Mouse (Mus musculus): ENCODE measurements at regions not wholly inside any gene's neighbourhood (a gene's known extent, or its start where the extent isn't known, plus 50 kb on each side); places are given as distances from the start of the nearest gene placed in this dataset.
"Not testable (repeated sequence)": the region's sequence is repeated elsewhere in the genome, so short reads cannot be mapped to it uniquely, and the experiment has no call there.

DNA sequence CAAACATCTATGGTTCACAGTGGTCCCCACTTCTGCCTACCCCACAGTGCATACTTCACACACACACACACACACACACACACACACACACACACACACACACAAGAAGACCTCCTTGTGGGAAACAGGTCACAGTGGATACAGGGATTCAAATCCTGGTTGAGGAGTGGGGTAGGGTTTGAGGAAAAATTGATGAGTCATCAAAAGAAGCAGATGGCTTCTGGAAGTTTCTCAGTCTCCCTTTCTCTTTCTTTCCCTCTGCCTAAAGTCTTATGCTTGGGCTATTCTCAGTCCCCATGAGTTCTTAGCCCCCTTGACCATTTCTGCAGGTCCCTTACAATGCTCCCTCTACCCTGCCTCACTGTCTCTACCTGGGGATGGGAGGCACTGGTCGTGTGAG is 56.4 kb downstream of the Rassf10 start:
- no peak for DNase-seq (ENCODE audit: low spot score)

DNA sequence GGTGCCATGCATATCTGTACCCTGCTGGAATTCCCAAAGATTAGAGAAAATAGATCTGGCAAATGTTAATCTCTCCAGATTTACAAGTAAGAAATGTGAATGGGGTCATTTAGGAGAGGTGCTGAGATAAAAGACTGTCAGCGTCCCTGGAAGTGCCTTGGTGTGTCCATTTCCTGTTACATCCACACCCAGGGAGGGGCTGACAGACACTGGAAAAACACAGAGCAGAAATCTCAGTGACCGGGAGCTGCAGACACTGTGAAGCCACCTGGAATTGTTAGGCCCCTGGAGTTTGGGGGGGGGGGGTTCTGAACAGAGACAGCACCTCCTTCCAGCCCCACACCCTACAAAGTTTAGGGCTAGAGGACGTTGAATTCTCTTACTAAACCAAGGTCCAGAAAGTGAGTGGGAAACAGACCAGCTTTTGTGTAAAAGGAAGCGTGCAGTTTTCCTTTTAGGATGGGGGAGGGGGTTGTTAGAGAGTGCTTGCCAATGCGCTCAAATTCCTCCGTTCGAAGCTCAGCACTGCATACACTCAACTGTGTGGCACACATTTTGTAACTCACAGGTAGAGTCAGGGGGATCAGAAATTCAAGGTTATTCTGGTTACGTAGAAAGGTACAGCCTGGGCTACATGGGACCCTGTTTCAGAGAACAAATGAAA is 63.5 kb downstream of the Rassf10 start:
- DNase-seq (ENCODE audit: low spot score) = no peak

- DNase-seq (ENCODE audit: low spot score) = no peak
Measured at GRCm38 (mm10) chr7:113021412-113021811, 67.7 kb downstream of the Rassf10 start.

GRCm38 (mm10) chr7:113022516-113022915 is 68.8 kb downstream of the Rassf10 start:
- no peak for DNase-seq (ENCODE audit: low spot score)

DNA sequence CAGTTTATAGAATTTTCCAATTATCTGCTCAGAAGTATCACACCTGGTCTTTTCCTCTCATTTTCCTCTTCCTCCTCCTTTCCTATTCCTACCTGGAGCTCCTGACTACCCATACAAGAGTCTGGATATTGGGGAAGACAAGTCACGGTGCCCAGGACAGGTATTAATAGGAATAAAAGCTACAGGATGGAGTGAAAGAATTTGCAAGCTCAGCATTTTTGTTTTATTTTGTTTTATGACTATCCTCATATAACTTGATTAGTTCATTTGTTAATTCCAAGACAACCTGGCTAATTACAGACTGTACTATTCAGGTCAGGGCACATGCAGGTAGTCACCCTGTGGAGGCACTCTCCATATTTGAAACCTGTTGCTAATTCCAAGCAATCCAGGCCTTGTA is 72.0 kb downstream of the Rassf10 start:
- DNase-seq (ENCODE audit: low spot score) = no peak

DNA sequence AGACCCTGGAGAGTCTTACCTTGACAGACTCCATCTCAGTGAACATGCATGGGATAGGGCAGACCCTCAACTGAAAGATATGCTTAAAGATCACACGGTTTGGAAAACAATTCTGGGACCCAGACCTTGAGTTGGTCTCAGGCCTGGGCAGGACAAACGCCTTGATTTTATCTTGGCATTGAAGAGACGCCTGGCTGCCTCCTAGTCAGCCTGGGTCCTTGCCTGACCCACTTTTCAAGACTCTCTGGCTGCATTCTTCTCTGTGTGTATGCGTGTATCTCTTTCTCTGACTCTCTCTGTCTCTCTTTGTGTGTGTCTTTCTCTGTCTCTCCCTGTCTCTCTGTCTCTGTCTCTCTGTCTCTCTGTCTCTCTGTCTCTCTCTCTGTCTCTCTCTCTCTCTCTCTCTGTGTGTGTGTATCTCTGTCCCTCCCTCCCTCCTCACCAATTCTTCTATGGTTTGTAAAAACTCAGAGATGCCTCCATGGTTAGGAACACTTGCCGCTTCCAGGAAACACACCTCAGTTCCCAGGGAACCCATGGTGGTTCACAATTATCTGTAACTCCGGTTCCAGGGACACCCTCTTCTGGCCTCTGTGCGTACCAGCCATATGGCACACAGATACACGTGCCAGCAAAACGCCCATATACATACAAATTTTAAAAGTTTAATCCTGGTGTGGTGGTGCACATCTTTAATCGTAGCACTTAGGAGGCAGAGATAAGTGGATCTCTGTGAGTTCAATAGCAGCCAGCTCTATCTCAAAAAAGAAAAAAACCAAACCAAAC is 72.7 kb downstream of the Rassf10 start:
- no peak for DNase-seq (ENCODE audit: low spot score)

GRCm38 (mm10) chr7:113027125-113027801 is 73.5 kb downstream of the Rassf10 start:
- no peak for DNase-seq (ENCODE audit: low spot score)

DNA sequence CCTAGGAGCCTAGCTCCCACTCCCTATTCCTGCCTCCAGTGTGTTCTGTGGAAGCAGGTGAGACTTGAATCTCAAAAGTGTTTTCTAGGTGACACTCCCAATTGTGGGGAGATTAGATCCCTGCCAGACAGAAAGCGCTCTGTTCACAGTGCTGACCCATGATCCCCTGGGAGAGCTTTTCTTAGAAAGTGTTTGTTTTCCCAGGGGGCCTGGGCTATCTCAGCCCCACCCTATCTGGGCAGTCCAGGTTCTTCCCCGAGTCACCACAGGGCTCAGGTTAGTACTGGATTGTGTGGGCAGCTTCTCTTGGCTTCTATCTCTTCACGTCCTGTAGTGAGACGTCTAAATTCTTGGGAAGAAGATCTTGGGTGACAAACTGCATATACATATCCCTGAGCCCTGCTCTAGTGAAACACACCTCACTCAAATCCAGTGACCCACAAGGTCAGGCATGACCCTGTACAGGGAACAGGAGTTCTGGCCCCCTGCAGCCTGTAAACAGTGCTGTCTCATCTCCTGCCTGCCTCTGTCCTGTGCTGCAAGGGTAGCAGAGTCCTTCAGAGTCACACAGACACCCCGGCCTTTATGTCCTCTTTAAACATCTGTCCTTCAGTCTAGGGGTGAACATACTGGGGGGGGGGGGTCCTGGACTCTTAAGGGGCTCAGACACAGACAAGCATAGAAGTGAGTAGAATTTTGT is 76.4 kb downstream of the Rassf10 start:
- no peak for DNase-seq (ENCODE audit: low spot score)

- DNase-seq (ENCODE audit: low spot score) = no peak
Measured at GRCm38 (mm10) chr7:113035751-113036150, 82.0 kb downstream of the Rassf10 start.

DNA sequence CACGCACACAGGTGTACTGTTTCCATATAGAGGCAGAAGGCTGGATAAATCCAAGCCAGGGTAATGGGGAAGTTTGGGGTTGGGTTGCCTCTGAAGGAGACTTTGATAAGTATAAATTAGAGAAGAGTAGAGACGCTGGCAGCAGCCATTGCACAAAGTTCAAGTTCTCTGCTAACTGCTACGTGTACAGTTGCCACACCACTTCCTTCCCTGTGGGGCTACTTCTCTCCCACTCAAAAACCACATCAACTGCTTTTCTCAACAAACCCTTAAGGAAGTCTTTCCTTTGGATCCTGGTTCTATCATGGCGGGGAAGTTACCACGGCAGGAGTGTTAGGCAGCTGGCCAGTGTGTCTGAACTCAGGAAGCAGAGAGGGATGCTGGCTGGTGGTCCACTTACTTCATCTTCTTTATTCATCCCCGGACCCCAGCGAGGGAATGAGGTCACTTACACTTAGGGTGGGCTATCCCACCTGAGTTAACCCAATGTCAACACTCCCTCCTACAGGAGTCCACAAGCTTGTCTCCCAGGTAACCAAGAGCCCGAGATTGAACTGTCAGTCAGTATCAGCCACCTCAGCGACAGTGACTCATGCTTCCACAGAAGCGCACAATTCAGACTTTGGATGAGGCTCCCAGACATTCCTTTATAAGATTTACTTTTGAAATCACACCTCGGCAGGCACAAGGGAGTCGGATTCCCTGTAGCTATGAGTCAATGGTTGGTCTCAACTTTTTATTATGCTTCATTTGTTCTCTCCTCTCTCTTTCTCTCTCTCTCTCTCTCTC is 84.3 kb downstream of the Rassf10 start:
- DNase-seq (ENCODE audit: low spot score) = no peak

GRCm38 (mm10) chr7:113038906-113039671 is 85.3 kb downstream of the Rassf10 start:
- DNase-seq (ENCODE audit: low spot score) = no peak

GRCm38 (mm10) chr7:113045613-113046159 is 91.9 kb downstream of the Rassf10 start:
- DNase-seq (ENCODE audit: low spot score) = not testable (repeated sequence)

GRCm38 (mm10) chr7:113046406-113046805 is 92.6 kb downstream of the Rassf10 start:
- no peak for DNase-seq (ENCODE audit: low spot score)

DNA sequence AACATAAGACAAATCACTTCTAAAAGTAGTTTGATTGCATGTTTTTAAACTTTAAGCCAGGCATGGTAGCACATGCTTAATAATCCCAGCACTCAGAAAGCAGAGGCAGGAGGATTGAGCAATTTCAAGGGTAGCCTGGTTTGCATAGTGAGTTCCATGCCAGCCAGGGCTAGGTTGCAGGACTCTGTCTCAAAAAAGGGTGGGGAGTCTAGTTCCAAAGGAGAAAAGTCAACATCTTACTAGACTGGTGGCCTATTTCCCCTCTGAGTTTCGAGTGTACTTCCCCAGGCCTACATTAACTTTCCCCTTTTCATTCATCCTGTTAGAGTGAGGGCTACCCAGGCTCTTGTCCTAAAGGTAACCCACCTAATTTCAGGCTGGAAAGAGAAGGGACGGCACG is 93.8 kb downstream of the Rassf10 start:
- no peak for DNase-seq (ENCODE audit: low spot score)

DNA sequence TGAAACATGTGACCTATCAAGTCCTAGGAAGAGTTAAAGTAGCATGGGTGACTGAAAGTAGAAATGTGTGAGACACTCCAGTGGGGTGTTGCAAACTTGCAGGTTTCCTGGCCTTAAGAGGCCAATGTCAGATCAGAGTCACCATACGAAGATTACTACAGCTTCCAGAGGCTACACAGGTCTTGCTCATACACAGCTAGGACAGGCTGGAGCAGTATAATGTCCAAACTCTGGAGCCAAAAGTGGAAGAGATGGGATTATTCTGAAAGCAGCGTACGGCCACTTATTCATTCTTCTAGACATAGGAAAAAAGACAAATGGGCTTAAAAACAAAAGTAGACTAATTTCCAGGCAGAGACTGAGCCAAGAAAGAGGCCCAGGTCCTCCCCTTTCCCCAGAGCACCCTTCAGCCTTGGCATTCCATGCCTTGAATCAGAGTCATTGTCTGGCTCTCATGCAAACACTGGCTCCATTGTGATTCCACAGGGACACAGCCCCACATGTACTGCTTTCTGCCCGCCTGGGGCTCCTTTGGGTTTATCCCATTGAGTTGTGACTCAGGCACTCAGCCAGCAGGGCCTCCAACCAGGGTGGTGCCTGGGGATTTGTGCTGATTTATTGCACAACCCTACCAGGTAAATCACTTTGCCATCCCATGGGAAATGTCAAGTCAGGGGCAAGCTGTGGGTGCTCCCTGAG is 94.5 kb downstream of the Rassf10 start:
- no peak for DNase-seq (ENCODE audit: low spot score)

- DNase-seq (ENCODE audit: low spot score) = no peak
Measured at GRCm38 (mm10) chr7:113049440-113049839, 95.7 kb downstream of the Rassf10 start.

GRCm38 (mm10) chr7:113052952-113053351 is 99.2 kb downstream of the Rassf10 start:
- DNase-seq (ENCODE audit: low spot score) = no peak

GRCm38 (mm10) chr7:113056421-113056820 is 102.7 kb downstream of the Rassf10 start:
- DNase-seq (ENCODE audit: low spot score) = no peak

DNA sequence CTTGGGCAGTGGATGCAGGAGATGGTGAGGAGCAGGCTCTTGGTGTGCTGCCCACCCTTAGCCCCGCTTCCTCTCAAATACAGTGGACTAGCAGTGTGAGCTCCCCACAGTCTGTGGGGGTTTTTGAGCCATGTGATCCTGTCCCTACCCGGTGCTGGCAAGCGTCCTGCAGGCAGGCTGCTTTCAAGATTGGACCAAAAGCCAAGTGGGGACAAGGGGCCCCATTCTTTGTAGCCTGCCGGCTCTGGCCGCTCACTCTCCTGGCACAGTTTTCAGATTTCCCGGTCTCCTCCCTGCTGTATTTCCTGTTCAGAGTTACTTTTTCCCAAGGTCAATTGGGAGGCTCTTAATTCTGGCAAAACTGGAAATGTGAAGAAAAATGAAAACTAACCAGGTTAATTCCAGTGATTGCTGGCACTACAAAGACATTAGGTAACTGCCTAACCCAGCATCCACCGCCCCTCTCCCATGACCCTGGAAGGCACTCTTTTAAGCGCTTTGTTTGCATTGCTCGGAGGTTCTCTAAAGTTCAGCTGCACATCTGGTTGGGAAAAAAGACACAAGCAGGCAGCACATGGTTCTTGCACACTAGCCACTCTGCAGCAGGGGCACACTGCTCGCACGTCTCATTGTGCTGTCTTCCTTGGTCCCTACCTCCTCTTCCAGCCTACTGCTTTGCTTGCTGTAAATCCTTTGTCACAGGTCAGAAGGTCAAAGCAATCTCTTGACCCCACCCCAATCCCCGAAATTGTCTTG is 105.6 kb downstream of the Rassf10 start:
- DNase-seq (ENCODE audit: low spot score) = peak; percentile 13

Measured in gastrocnemius, adult 18-20 months (tissue).